Mouse (Mus musculus): ENCODE results near the gene Gm15737.

Gm15737 gene

DNA sequence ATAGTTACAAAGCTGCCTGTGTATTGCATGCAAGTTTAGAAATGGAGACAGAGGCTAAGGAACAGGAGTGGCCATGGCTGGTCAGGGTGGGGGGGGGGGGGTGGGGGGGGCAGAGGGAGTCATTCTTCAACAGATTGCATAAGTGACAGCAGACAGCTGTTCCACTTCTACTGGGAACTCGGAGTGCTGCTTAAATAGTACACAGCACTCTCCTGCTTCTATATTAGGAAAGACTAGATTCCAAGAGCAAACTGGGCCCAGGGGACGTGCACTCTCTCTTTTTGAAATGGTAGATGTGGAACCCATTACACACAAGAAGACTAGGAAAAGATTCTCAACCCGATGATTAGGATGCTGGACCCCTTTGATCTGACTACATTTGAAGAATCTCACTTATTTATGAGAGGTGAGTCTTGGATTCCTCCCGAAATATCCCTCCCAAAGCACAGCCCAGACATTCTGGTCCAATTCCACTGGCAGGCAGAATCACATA, at the start of gene Gm15737:
Gene Gm15737 (plus strand): TSS at position 269 of the 493 bp plus-strand sequence.
- no peak for DNase-seq (ENCODE audit: low read depth, low spot score)

DNA sequence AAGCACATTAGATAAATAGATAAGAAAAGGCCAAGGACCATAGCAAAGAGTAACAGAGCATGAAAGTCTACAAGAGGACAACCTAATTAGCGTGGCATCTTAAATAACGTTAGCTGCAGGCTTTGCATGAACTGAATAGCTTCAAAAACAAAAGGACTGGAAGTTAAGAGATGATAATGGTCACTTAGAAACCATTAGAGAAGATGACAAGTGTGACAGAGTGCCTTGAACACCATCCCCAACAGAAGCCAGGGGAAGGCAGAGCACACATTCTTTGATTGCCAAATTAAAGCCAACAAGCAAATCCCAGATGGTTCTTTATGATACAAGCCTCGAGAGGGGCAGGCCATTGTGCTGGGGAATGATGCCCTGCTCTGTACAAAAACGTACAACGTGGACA, 47.6 kb upstream of the Gm15737 start:
- no peak for DNase-seq (ENCODE audit: low read depth, low spot score)

DNA sequence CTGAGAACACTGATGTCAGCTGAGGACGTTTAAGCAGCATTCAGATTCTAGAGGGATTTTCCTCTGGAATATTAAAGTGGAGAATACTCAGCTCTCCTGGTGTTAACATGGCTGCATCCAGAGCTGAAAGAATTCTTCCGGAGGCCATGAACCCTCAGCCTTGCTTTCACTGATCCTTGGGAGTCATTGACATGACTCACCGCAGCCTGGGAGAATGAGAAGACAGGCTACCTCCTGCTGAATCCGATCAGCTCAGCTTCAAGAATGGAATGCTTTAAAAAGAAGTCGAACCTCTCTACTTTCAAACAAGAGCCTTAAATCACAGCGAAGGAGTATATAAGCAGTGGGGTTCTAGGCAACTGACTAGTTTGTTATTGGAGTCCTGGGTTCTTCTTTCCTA, 47.2 kb upstream of the Gm15737 start:
- no peak for DNase-seq (ENCODE audit: low read depth, low spot score)

DNA sequence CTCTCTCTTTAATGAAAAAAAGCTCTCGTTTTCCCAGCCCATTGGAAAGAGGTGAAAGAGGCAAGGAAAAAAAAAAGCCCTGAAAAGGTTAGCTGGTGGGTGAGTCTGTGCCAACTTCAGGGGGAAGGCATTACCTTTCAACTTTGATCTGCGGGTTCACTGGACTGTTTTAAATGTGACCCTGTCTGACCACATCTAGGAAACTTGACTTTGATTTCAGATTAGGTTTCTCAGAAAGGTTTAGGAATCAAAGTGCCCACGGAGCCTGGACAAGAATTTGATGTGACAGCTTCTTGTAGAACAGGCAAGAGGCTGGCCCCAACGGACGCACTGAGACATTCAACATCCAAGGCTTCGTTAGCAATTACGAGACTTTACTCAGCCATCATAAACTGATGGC, 45.2 kb upstream of the Gm15737 start:
- no peak for DNase-seq (ENCODE audit: low read depth, low spot score)

DNA sequence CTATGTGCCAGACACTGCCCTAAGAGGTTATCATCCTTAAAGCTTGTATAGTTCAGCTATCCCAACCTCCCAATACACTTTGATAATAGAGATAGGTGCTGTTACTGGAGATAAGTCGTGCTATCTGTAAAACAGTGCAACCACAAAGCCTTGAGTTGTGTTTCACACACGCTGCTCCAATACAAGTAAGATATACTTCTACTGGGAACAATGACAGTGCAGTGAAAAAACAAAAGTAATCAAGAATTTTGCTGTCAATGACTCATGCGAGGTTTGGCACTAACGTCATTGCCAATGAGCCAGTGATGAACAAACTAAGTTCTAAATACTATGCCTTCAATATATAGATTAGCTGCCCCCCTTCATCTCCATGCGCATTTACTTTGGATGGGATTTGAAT, 42.6 kb upstream of the Gm15737 start:
- no peak for DNase-seq (ENCODE audit: low read depth, low spot score)

DNA sequence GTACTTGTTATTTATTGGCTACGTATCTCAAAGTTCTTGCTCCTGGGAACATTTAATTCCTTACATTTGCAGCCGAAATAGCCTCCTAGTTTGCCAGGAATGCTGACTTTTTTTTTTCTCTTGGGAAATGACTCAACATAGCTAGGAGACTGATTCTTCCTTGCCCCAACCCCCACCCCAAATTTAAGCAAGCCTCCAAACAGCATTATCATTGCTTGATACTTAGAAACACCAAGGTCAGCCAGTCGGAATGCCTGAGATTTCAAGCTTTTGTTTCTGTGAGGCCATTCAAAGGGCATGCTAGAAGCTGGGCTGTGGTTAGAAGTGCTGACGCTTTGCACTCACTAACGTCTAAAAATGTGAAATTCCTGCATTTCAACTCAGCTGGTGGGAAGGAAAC, 41.8 kb upstream of the Gm15737 start:
- DNase-seq (ENCODE audit: low read depth, low spot score): peak; percentile 97

DNA sequence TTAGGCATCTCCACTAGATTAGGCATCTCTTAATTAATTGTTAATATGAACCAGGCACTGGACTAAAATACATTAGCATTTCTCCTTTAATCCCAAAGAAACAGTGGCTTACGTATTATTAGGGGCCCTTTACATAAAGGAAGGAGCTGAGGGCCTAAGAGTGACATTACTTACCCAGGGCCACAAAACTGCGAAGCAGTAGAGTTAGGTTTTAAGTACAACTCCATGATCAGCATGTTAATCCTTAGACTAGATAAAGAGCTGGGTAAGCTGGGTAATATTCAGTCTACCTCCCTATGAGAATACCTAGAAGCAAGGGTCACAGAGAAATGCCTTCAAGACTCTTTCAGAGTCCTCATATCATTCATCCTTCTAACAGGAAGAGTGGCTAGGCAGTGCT, 40.0 kb upstream of the Gm15737 start:
- no peak for DNase-seq (ENCODE audit: low read depth, low spot score)

DNA sequence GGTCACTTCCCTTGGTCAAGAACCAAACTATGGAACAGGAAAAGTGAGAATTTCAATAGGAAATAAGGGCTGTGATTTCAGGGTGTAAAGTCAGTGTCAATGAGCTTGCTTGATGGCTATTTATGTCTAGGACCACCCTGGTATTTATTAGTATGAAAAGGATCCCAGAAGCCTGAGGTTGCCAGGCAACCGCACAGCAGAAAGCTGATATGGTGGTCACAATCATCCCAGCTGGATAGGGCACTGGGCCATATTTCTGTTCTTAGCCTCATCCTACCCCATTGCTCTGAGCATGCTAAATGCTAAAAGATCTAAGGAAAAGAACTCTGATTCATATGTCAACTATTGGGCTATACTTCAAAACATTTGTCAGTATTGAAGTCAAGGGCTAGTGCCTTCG, 38.1 kb upstream of the Gm15737 start:
- no peak for DNase-seq (ENCODE audit: low read depth, low spot score)

DNA sequence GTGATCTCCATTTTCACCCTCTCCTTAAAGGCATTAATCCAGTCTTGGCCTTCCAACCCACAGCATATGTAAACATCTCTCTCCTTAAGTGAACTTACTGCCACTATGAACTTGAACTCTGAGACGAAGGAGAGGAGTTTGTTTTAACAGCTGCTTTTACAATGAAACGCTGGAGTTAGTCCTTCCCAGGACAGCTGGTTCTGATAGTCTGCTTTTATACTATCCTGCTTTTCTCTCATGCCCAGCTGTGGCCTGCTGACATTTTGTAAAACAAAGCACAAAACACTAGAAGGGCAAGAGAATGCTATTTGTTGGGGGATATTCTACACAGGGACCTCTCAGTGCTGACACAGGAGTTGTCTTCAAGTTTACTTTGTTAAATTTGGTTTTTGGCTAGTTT, 27.2 kb upstream of the Gm15737 start:
- DNase-seq (ENCODE audit: low read depth, low spot score): no peak

DNA sequence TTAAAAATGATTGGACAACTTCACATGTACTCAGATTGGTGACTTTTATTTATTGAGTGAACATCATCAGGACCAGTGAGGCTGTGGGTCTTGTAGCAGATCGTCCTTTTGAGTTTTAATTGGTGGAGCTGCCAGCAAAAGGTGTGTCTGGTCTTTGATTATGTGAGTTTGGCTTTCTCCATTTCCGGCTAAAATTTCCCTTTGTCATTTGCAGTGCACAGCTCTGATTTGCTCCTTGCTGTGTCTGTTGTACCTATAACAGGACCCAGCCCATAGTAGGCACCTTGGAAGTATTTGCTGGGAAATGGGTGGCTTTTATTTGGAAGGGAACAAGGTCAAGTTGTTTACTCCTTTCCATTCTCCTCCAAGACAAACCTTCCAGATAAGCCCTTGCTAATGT, 25.7 kb upstream of the Gm15737 start:
- DNase-seq (ENCODE audit: low read depth, low spot score): peak; percentile 79

DNA sequence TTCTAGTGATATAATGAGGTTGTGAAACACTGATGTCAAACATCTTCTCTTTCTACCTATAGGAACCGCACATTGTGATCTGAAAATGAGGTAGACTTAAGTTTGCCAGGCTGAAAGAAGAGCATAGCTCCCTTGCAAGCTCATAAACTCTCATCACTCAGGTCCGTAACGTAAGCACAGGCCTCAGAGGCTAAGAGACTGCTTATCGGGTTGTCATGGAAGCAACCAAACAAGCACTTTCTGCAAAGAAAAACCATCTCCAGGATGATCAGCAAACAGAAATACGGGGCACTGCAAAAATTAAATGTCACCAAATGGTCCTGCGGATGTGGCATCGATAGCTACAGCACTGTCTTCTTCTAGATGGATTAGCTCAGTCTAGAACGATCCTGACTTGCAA, 23.3 kb upstream of the Gm15737 start:
- DNase-seq (ENCODE audit: low read depth, low spot score): no peak

DNA sequence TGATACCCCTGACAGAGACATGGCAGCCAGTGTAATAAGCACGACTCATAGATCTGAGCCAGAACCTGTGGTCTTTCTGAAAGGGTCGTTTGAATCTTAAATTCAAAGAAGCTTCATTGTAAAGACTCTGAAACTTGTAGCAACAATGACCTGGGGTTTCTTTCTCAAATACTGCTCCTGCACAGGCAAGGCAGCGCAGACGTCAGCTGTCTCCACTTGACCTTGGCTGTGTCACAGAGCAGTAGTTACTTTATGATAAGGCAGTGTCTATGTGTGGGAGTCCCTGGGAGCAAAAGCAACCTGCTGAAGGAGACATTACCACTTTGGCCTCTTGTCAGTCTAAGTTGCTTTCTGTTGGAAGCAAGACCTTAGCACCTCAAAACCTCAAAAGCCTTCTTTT, 22.5 kb upstream of the Gm15737 start:
- no peak for DNase-seq (ENCODE audit: low read depth, low spot score)

DNA sequence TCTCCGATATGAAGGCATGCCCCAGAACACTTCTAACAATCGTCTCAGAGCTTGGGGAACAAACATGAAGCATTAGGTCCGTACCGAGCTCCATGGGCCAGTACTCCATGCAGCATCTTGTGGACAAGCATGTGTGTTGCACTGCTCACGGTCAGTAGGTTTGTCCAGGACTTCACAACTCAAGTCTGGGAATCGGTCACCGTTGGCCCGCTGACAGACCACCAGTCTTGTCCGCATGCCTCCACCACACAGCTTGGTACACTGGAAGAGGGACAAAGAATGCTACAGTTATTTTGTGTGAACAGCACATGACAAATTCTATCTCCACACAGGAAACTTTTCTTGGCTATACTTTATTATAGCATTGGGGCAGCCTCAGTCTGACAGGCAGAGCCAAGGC, 19.9 kb upstream of the Gm15737 start:
- DNase-seq (ENCODE audit: low read depth, low spot score): no peak

DNA sequence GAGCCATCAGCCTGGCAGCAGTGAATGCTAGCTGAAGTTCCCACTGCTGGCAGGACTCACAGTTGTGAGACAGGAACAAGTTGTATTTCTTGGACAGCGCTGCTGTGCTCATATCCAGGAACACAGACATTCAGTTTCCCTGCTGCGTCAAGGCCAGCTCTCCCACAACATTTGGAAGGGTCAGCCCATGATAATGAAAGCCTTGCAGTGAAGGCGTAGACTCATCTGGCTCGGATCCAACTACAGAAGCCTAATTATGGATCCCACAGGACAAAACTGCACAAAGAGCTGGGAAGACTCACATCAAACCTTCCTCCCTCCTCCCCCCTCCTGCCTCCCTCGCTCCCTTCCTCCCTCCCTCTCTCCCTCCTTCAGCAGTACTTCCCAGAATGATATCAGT, 18.9 kb upstream of the Gm15737 start:
- DNase-seq (ENCODE audit: low read depth, low spot score): peak; percentile 58

DNA sequence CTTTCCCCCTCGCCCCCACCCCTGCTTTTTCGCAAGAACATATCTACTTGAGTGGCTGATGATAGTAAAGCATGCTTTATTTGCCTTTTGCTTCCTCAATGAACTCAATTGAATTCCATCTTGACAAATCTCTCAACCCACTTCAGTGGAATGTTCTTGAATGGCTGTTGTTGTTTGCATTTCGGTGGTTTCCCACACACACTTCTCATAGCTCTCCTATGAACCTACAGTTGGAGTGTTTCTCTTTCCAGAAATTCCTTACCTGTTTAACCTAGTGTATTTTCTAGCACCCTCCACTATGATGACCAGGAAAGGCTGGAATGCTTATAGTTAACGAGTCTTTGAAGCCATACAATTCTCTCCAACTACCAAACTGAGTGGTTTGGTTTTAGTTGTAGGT, 14.3 kb upstream of the Gm15737 start:
- no peak for DNase-seq (ENCODE audit: low read depth, low spot score)

DNA sequence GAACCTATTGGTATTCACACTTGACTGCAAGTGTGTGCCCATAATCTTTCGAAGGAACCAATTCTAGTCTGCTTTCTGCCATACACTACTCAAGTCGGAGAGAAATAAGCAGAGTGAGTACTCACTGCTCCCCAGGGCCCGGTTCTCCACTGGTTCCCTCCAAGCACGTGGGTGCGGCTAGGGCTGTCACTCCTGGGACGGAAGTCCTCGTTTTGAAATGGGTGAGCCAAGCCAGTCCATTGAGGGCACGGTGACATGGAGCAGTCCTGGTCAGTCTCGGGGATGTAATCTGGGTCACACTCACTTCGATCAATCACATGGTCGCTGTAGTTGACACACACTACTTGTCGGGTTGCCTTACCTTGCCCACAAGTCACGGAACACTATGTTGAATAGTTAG, 11.4 kb upstream of the Gm15737 start:
- DNase-seq (ENCODE audit: low read depth, low spot score): no peak

DNA sequence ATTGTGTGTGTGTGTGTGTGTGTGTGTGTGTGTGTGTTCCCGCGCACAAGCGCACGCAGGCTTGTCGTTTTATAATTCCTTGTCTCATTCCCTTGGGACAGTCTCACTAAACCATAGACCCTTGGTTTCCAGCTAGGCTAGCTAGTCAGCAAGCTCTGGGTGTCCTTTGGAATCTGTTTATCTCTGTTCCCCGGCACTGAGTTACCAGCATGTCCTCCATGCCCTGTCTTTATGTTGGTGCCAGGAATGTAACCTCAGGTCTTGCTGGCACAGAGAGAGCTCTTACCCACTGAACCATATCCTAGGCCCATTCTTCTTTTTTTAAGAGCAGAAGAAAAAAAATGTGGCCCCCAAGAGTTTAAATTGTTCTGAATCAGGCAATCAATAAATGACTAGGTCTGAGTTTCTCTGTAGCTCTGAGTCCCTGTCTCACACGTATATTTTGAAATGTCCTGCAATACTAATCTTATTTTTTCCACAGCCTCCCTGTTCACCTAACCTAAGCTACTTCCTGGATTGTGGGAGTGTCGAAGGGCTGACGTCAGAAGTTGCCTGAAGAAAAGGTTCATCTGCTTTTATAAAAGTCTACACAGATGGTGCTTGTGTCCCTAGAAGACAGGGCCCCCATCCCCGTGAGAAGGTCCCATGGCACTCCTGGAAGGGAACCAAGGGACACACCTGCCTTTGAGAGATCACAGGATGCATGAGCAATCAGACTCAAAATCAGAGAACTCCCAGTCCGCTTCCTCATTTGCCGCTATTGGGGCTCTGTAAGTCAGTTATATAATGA, 10.2 kb upstream of the Gm15737 start:
- DNase-seq (ENCODE audit: low read depth, low spot score): no peak

DNA sequence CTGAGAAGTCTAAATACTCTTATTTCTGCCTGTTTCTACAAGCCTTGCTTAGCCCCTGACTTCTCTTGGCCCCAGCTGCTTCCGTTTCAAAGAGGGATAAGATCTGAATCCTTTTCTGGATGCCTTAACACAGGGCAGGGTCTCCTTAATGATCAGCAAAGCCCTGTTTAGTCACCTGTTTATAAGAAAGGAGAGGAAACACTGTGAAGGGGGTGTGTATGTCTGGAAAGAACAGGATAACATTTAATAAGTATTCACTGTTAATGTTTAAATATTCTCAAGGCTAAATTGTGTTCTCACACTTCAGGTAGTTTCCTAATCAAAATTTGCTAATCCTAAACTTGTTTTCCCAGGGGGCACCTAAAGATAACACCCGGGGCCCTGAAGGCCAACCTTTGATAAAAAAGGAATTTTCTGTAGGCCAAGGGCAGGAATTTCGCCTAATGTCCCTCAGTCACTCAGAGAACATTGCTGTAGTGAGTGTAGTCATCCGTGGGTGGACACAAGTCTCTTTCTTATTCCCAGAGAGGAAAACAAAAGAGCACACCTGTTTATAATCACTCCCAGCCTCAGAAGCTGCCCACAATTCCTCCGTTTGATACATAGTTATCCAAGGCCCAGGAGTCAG, 8.8 kb upstream of the Gm15737 start:
- DNase-seq (ENCODE audit: low read depth, low spot score): no peak

DNA sequence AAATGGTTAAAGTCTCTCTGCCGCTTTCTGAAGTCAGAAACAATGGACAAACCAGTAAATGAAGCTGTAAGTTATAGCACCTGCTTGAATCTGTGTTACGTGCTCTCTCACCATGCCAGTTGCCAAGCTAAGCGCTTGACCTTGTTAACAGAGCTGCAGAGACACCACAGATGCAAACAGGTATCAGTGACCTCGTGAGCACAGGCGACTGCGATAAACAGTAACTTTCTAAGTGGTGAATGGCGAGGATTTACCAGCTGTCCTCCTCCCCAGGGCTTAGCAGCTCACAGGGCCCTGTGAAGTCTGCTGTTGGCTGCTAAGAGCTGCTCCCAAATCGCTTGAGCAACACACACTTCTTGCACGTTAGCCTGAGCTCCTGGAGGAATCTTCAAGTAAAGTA, 6.6 kb upstream of the Gm15737 start:
- no peak for DNase-seq (ENCODE audit: low read depth, low spot score)

DNA sequence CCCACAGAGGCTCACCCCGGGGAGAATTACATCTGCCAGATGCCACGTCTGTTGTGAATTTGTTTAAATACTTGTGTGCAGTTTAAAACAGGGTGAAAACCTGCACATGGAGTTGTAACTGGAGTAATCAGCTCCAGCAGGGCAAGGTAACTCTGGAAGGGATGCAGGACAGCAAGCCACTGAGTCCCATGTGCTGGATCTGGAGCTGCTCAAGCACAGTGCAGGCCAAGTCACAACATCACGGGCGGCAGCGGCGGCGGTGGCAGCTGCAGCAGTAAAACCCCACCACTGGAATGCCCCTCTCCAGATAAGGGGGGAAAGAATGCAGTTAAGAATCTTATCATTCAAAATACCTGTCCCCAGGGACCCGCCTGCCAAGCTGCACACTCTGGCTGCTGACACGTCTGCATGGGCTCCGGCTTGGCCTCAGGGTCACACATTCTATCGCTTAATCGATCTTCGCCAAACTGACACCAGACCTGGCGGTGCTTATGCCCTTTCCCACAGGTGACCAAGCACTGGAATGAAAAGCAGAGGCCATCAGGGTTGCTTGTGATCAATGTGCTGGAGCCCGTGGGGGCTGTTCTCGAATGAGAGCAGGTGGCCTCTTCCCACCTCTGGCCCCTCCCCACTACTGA, 544 bp downstream of the Gm15737 start:
- DNase-seq (ENCODE audit: low read depth, low spot score): no peak

DNA sequence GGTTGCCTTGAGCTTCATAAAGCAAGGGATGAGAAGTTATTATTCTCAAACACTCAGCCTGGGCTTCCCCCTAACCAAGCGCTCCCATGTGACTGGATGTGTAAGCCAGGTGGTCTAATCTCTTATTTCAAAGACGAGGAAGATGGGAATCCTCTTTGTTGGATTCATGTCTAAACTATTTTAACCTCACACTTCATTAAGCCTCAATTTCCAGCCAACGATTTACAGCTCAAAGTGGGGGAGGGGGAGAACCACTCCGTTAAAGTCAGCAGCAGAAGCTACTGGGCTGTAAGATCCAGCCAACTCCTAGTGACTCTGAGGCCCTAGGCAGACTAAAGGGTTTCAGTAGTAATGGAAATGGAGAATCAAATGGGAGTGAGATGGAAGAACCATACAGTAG, 2.7 kb downstream of the Gm15737 start:
- DNase-seq (ENCODE audit: low read depth, low spot score): no peak

DNA sequence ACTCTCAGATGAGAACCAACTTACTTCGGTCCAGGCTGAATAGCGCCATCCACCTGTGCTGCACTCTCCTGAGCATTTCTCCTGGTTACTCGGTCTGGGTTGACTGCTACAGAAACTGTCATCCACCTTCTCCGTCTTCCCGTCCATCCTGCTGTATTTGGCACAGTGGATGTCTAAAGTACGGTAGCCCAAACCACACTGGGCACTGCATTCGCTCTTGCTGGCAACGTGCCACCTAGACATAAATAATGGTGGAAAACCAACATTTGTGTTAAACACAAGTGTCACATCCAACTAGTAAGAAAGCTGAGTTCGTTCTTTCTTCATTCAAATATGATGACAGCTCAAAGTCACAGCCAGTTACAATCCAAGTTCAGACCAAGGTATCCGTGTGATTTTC, 3.6 kb downstream of the Gm15737 start:
- no peak for DNase-seq (ENCODE audit: low read depth, low spot score)

DNA sequence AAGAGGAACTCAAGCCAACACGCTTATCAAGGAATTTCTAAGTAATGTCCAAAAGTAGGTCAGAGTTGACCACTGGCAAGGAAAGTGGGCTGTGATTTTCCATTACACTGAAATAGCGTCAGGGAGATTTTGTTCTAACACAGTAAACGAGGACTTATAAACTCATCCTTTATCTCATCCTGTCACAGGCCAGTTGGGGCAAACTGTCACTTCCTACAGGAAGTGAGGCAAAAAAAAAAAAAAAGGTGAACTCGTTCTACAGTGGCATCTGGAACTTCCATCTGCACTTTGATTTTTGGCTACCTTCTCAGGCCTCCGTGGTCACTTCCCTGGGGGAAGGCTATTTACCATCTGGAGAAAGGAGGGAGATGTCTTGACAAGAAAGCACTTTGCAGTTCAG, 5.7 kb downstream of the Gm15737 start:
- DNase-seq (ENCODE audit: low read depth, low spot score): no peak
